Mouse (Mus musculus) stomach, embryonic 15.5 days (tissue): ENCODE data around the gene Panx1. TPM values are rescaled to one million over a fixed set of nuclear protein-coding genes. Genes with fewer than 3 reads are reported as not detected.

Experiments
- ATAC-seq: fragments of 200-750 bp; cut with Nextera tagmentation; 2 replicates; pipeline ENCODE4 v1.8.0; 2017; ENCODE audit warnings: low read depth, moderate number of reproducible peaks, moderate TSS enrichment; ENCODE audit not compliant: insufficient read depth, low FRiP score
- H3K27ac ChIP-seq: fragments of 300-500 bp; sonication (generic); 2 replicates; pipeline ENCODE4 v1.5.1; 2015; ENCODE audit warnings: mild to moderate bottlenecking, inconsistent platforms
- H3K27me3 ChIP-seq: fragments of 300-500 bp; sonication (generic); replicated peaks from 2 replicates; pipeline ENCODE4 v1.6.1; 2015; ENCODE audit warnings: inconsistent platforms
- H3K36me3 ChIP-seq: fragments of 300-500 bp; sonication (generic); 2 replicates; pipeline ENCODE4 v1.6.1; 2015; ENCODE audit warnings: inconsistent platforms
- H3K4me1 ChIP-seq: fragments of 300-500 bp; sonication (generic); 2 replicates; pipeline ENCODE4 v1.6.1; 2015; ENCODE audit warnings: inconsistent platforms
- H3K4me2 ChIP-seq: fragments of 300-500 bp; sonication (generic); 2 replicates; pipeline ENCODE4 v1.6.1; 2015; ENCODE audit warnings: mild to moderate bottlenecking, inconsistent platforms
- H3K4me3 ChIP-seq: fragments of 300-500 bp; sonication (generic); replicated peaks from 2 replicates; pipeline ENCODE4 v1.5.1; 2015; ENCODE audit warnings: inconsistent platforms
- H3K9ac ChIP-seq: fragments of 300-500 bp; sonication (generic); 2 replicates; pipeline ENCODE4 v1.6.1; 2015; ENCODE audit warnings: inconsistent platforms
- H3K9me3 ChIP-seq: fragments of 300-500 bp; sonication (generic); 2 replicates; pipeline ENCODE4 v1.6.1; 2016; ENCODE audit warnings: inconsistent platforms
- WGBS: fragments of 180-500 bp; shearing (Covaris S2); methylation state at CpG from one replicate; pipeline ENCODE4 v1.1.7; 2015; 5-methylcytosine and 5-hydroxymethylcytosine counted together
- polyA plus RNA-seq: library from polyadenylated mRNA; unstranded; fragments of >200 nt; fragmentation: Nextera tagmentation; extraction: Ambion mirVana; gene quantifications from 2 replicates; pipeline ENCODE4 v1.2.1, GENCODE M21; 2015

The Panx1 gene
- polyA plus RNA-seq, 1 experiment from 2014 or later = 39.7 TPM

GRCm38 (mm10) chr9:15021156-15021555 is 24.1 kb downstream of the Panx1 start:
- 77% methylated on average over 9 of the region's 9 CpGs for WGBS
- Histone ChIP-seq H3K36me3 (0 out of 2 replicates have a peak, but pooled peaks cover 1% of the 10 kb centered on the region), H3K4me3 (no peak overlapping the region), H3K4me2 (no peak overlapping the region), H3K27ac (no peak overlapping the region), H3K9ac (no peak overlapping the region), H3K27me3 (no peaks in the 10 kb centered on the region), H3K9me3 (no peaks in the 10 kb centered on the region), H3K4me1 (no peaks in the 10 kb centered on the region)
- no peak for ATAC-seq

GRCm38 (mm10) chr9:15020561-15021080 is 24.7 kb downstream of the Panx1 start:
- no peak overlapping the region for H3K4me3 ChIP-seq
- no peaks in the 10 kb centered on the region for H3K4me1 ChIP-seq
- 92% methylated on average over 5 of the region's 5 CpGs for WGBS
- H3K27ac ChIP-seq = no peak overlapping the region
- H3K36me3 ChIP-seq = no peaks in the 10 kb centered on the region
- no peak overlapping the region for H3K9ac ChIP-seq
- ATAC-seq = no peak
- no peak overlapping the region for H3K4me2 ChIP-seq
- no peaks in the 10 kb centered on the region for H3K27me3 ChIP-seq
- no peaks in the 10 kb centered on the region for H3K9me3 ChIP-seq

GRCm38 (mm10) chr9:15018756-15019131 is 26.5 kb downstream of the Panx1 start:
- Histone ChIP-seq H3K4me1 (no peaks in the 10 kb centered on the region), H3K27me3 (no peaks in the 10 kb centered on the region), H3K4me2 (no peak overlapping the region), H3K27ac (no peak overlapping the region), H3K4me3 (no peak overlapping the region), H3K9me3 (no peaks in the 10 kb centered on the region), H3K36me3 (no peaks in the 10 kb centered on the region), H3K9ac (no peak overlapping the region)
- 71% methylated on average over 5 of the region's 5 CpGs for WGBS
- ATAC-seq = no peak

GRCm38 (mm10) chr9:15017791-15018755 is 27.2 kb downstream of the Panx1 start:
- Histone ChIP-seq H3K4me3 (no peak overlapping the region), H3K27me3 (no peaks in the 10 kb centered on the region), H3K9ac (no peak overlapping the region), H3K4me1 (no peaks in the 10 kb centered on the region), H3K9me3 (no peaks in the 10 kb centered on the region), H3K4me2 (no peak overlapping the region), H3K36me3 (no peaks in the 10 kb centered on the region), H3K27ac (no peak overlapping the region)
- ATAC-seq = no peak
- 77% methylated on average over 18 of the region's 18 CpGs for WGBS

GRCm38 (mm10) chr9:15015223-15015956 is 29.9 kb downstream of the Panx1 start:
- ATAC-seq = no peak
- 53% methylated on average over 7 of the region's 7 CpGs for WGBS
- H3K4me1 ChIP-seq = no peaks in the 10 kb centered on the region
- no peak overlapping the region for H3K4me2 ChIP-seq
- no peaks in the 10 kb centered on the region for H3K36me3 ChIP-seq
- H3K27me3 ChIP-seq = no peaks in the 10 kb centered on the region
- no peak overlapping the region for H3K27ac ChIP-seq
- no peak overlapping the region for H3K4me3 ChIP-seq
- H3K9me3 ChIP-seq = no peaks in the 10 kb centered on the region
- H3K9ac ChIP-seq = no peak overlapping the region

GRCm38 (mm10) chr9:15007566-15007965 is 37.7 kb downstream of the Panx1 start:
- no peaks in the 10 kb centered on the region for H3K27me3 ChIP-seq
- peaks cover 15% of the 10 kb centered on the region; the same call in 1 of the 2 replicates for H3K36me3 ChIP-seq
- H3K27ac ChIP-seq = no peak overlapping the region
- H3K9ac ChIP-seq = no peak overlapping the region
- no peak overlapping the region for H3K4me2 ChIP-seq
- 81% methylated on average over 14 of the region's 14 CpGs for WGBS
- 0 out of 2 replicates have a peak, but pooled peaks cover 11% of the 10 kb centered on the region for H3K4me1 ChIP-seq
- no peak overlapping the region for H3K4me3 ChIP-seq
- ATAC-seq = no peak
- no peaks in the 10 kb centered on the region for H3K9me3 ChIP-seq

- Histone ChIP-seq H3K4me3 (no peak overlapping the region), H3K4me1 (0 out of 2 replicates have a peak, but pooled peaks cover 11% of the 10 kb centered on the region), H3K27ac (no peak overlapping the region), H3K9ac (no peak overlapping the region), H3K9me3 (no peaks in the 10 kb centered on the region), H3K36me3 (peaks cover 15% of the 10 kb centered on the region; the same call in 1 of the 2 replicates), H3K27me3 (no peaks in the 10 kb centered on the region), H3K4me2 (no peak overlapping the region)
- no peak for ATAC-seq
- 66% methylated on average over 9 of the region's 9 CpGs for WGBS
Observed at GRCm38 (mm10) chr9:15004298-15004685, 41.0 kb downstream of the Panx1 start.

GRCm38 (mm10) chr9:15003676-15004297 is 41.5 kb downstream of the Panx1 start:
- Histone ChIP-seq H3K4me3 (no peak overlapping the region), H3K27ac (no peak overlapping the region), H3K36me3 (peaks cover 15% of the 10 kb centered on the region; the same call in 1 of the 2 replicates), H3K27me3 (no peaks in the 10 kb centered on the region), H3K9ac (no peak overlapping the region), H3K9me3 (no peaks in the 10 kb centered on the region), H3K4me2 (no peak overlapping the region), H3K4me1 (0 out of 2 replicates have a peak, but pooled peaks cover 11% of the 10 kb centered on the region)
- no peak for ATAC-seq
- WGBS = 59% methylated on average over 10 of the region's 10 CpGs

- no peak for ATAC-seq
- H3K4me1 ChIP-seq = 0 out of 2 replicates have a peak, but pooled peaks cover 11% of the 10 kb centered on the region
- 58% methylated on average over 6 of the region's 6 CpGs for WGBS
- H3K4me2 ChIP-seq = no peak overlapping the region
- H3K9me3 ChIP-seq = no peaks in the 10 kb centered on the region
- peaks cover 15% of the 10 kb centered on the region; the same call in 1 of the 2 replicates for H3K36me3 ChIP-seq
- H3K4me3 ChIP-seq = no peak overlapping the region
- H3K27me3 ChIP-seq = no peaks in the 10 kb centered on the region
- H3K27ac ChIP-seq = no peak overlapping the region
- no peak overlapping the region for H3K9ac ChIP-seq
Observed at GRCm38 (mm10) chr9:15002995-15003613, 42.2 kb downstream of the Panx1 start.

- no peak overlapping the region for H3K4me2 ChIP-seq
- no peaks in the 10 kb centered on the region for H3K36me3 ChIP-seq
- no peaks in the 10 kb centered on the region for H3K9me3 ChIP-seq
- H3K4me3 ChIP-seq = no peak overlapping the region
- no peak for ATAC-seq
- H3K27me3 ChIP-seq = no peaks in the 10 kb centered on the region
- no peak overlapping the region for H3K9ac ChIP-seq
- H3K27ac ChIP-seq = no peak overlapping the region
- 85% methylated on average over 9 of the region's 9 CpGs for WGBS
- 0 out of 2 replicates have a peak, but pooled peaks cover 5% of the 10 kb centered on the region for H3K4me1 ChIP-seq
Observed at GRCm38 (mm10) chr9:14998790-14999189, 46.5 kb downstream of the Panx1 start.
